In genomic region chr1:119642367-119642766, GRCm38 (mm10) we compare ENCODE assay signal across 8 mouse cellular contexts. TPM values are rescaled to one million over a fixed set of nuclear protein-coding genes. Genes with fewer than 3 reads are reported as not detected.
DNase-seq lines count a peak whose midpoint lies in the region; ATAC-seq and TF ChIP-seq lines count a peak whose summit lies in the region.

No protein-coding gene starts in this region.

- H3K4me3 ChIP-seq in testis, adult 2 months (ENCODE audit: control insufficient read depth, low read depth, low read length) = no peak overlapping the region
- no peak overlapping the region for H3K4me3 ChIP-seq in forebrain, embryonic 14.5 days (ENCODE audit: low read depth, low read length)
- H3K4me3 ChIP-seq in hindbrain, postnatal 0 days (ENCODE audit: low read length) = no peak overlapping the region
- H3K4me3 ChIP-seq in midbrain, embryonic 13.5 days (replicated peaks) = no peak overlapping the region

- no peaks in the 10 kb centered on the region for H3K9me3 ChIP-seq in forebrain, embryonic 14.5 days (replicated peaks; ENCODE audit: control insufficient read depth, low read length)
- no peaks in the 10 kb centered on the region for H3K9me3 ChIP-seq in hindbrain, postnatal 0 days (ENCODE audit: low read length)
- H3K9me3 ChIP-seq in midbrain, embryonic 13.5 days = no peaks in the 10 kb centered on the region

- intact Hi-C loops in left cerebral cortex, postnatal 14 days (cut with DNase I) = no loop called here

- TF ChIP-seq CTCF in testis, adult 2 months (IDR thresholded peaks at IDR 0.05; ENCODE audit: control insufficient read depth, insufficient read depth, insufficient replicate concordance, low read depth, low read length) = no peak; the same call in 1 of the 2 replicates
- peak; percentile 68 for TF ChIP-seq CTCF in hindbrain, postnatal 0 days (IDR thresholded peaks at IDR 0.05; ENCODE audit: low read depth)

- ATAC-seq in forebrain, embryonic 14.5 days = peak; percentile 78
- ATAC-seq in hindbrain, postnatal 0 days = peak; percentile 78
- ATAC-seq in midbrain, embryonic 13.5 days = peak; percentile 77

- H3K4me2 ChIP-seq in forebrain, embryonic 14.5 days (ENCODE audit: low read length) = no peak overlapping the region
- no peak overlapping the region for H3K4me2 ChIP-seq in hindbrain, postnatal 0 days (ENCODE audit: low read depth, low read length)
- no peak overlapping the region for H3K4me2 ChIP-seq in midbrain, embryonic 13.5 days (replicated peaks)

- no peak overlapping the region for H3K9ac ChIP-seq in forebrain, embryonic 14.5 days (ENCODE audit: low read length)
- H3K9ac ChIP-seq in hindbrain, postnatal 0 days (replicated peaks; ENCODE audit: low read length) = no peak overlapping the region
- H3K9ac ChIP-seq in midbrain, embryonic 13.5 days (replicated peaks) = no peak overlapping the region

- no peak for TF ChIP-seq POLR2A in testis, adult 2 months (IDR thresholded peaks at IDR 0.05; ENCODE audit: control insufficient read depth, low read depth, low read length)

- peaks cover 3% of the 10 kb centered on the region; the same call in 1 of the 2 replicates for H3K36me3 ChIP-seq in testis, adult 2 months (ENCODE audit: control insufficient read depth, insufficient read depth, low read length)
- no peaks in the 10 kb centered on the region for H3K36me3 ChIP-seq in forebrain, embryonic 14.5 days (ENCODE audit: control insufficient read depth, insufficient read depth, low read length)
- no peaks in the 10 kb centered on the region for H3K36me3 ChIP-seq in hindbrain, postnatal 0 days (ENCODE audit: insufficient read depth, low read length)
- H3K36me3 ChIP-seq in midbrain, embryonic 13.5 days = 0 out of 2 replicates have a peak, but pooled peaks cover 3% of the 10 kb centered on the region

- H3K4me1 ChIP-seq in testis, adult 2 months (ENCODE audit: control insufficient read depth, insufficient read depth, low read length) = no peaks in the 10 kb centered on the region
- H3K4me1 ChIP-seq in forebrain, embryonic 14.5 days (ENCODE audit: control insufficient read depth, insufficient read depth, low read length) = no peaks in the 10 kb centered on the region
- no peaks in the 10 kb centered on the region for H3K4me1 ChIP-seq in hindbrain, postnatal 0 days (ENCODE audit: insufficient read depth, low read length)
- H3K4me1 ChIP-seq in midbrain, embryonic 13.5 days (replicated peaks) = peaks cover 14% of the 10 kb centered on the region

- H3K27ac ChIP-seq in testis, adult 2 months (ENCODE audit: control insufficient read depth, insufficient read depth, low read depth, low read length) = peak overlapping the region; percentile 36
- no peak overlapping the region for H3K27ac ChIP-seq in forebrain, embryonic 14.5 days (ENCODE audit: low read depth, low read length)
- no peak overlapping the region for H3K27ac ChIP-seq in hindbrain, postnatal 0 days
- no peak overlapping the region for H3K27ac ChIP-seq in midbrain, embryonic 13.5 days

- H3K27me3 ChIP-seq in testis, adult 2 months (ENCODE audit: control insufficient read depth, insufficient read depth, low read length) = no peaks in the 10 kb centered on the region
- H3K27me3 ChIP-seq in forebrain, embryonic 14.5 days (replicated peaks; ENCODE audit: control insufficient read depth, insufficient read depth, low read length) = no peaks in the 10 kb centered on the region
- no peaks in the 10 kb centered on the region for H3K27me3 ChIP-seq in hindbrain, postnatal 0 days (ENCODE audit: insufficient read depth, low read length)
- H3K27me3 ChIP-seq in midbrain, embryonic 13.5 days = no peaks in the 10 kb centered on the region

- no peak for DNase-seq in testis, postnatal 14 days (ENCODE audit: low spot score)
- peak; percentile 58 for DNase-seq in forebrain, embryonic 14.5 days (ENCODE audit: low spot score)
- DNase-seq in hindbrain, postnatal 0 days (ENCODE audit: low spot score) = peak; percentile 54
- DNase-seq in right cerebral cortex, postnatal 14 days = no peak
- no peak for DNase-seq in spleen, adult 18-20 months
- DNase-seq in left cerebral cortex, postnatal 14 days (ENCODE audit: low spot score in 2 of 2) = no peak

- 17% methylated on average over 12 of the region's 12 CpGs for WGBS in forebrain, embryonic 14.5 days
- 16% methylated on average over 12 of the region's 12 CpGs for WGBS in hindbrain, postnatal 0 days
- WGBS in midbrain, embryonic 13.5 days = 32% methylated on average over 12 of the region's 12 CpGs

RNA-seq across cellular contexts. Expression of gene Epb41l5, which starts 6.4 kb away (rescaled TPM):
- polyA plus RNA-seq in testis, adult 2 months (2012; rRNA removed) = 8.3 and 11.3 TPM in 2 replicates
- polyA plus RNA-seq in forebrain, embryonic 14.5 days (2014; fragmentation: Nextera tagmentation; extraction: Ambion mirVana) = 16.8 and 17.9 TPM in 2 replicates
- 10.9 and 13.0 TPM in 2 replicates for total RNA-seq in hindbrain, postnatal 0 days (2014; rRNA removed)
- polyA plus RNA-seq in hindbrain, postnatal 0 days (2015; fragmentation: Nextera tagmentation; extraction: Ambion mirVana) = 11.5 and 11.6 TPM in 2 replicates
- 24.2 and 25.4 TPM in 2 replicates for polyA plus RNA-seq in midbrain, embryonic 13.5 days (2015; fragmentation: Nextera tagmentation; extraction: Ambion mirVana)
- total RNA-seq in left cerebral cortex, postnatal 14 days (2021) = 1 to 10 TPM; 6.8 to 7.4 TPM

Comparison
In these comparisons a context has a peak if more than half of its experiments do, and no peak if none do; other contexts are left out.
1. DNase-seq: peak in forebrain, embryonic 14.5 days (single experiment) and hindbrain, postnatal 0 days (single experiment); none in testis, postnatal 14 days (single experiment), right cerebral cortex, postnatal 14 days (single experiment), spleen, adult 18-20 months (0 of 2) and left cerebral cortex, postnatal 14 days (0 of 2).
2. Peak in every context shown above with its lines, with median percentiles within 50 percentile points of each other: ATAC-seq.